Mouse (Mus musculus) midbrain, embryonic 14.5 days (tissue): ENCODE results near the gene Nqo1. TPM values are rescaled to one million over a fixed set of nuclear protein-coding genes. Genes with fewer than 3 reads are reported as not detected.

ENCODE experiments used
- ATAC-seq: fragments of 200-750 bp; cut with Nextera tagmentation; 2 replicates; pipeline ENCODE4 v1.8.0; 2017; ENCODE audit warnings: moderate number of reproducible peaks, moderate library complexity; ENCODE audit not compliant: low FRiP score, low TSS enrichment
- DNase-seq: peaks from one replicate; pipeline ENCODE4 v3.0.0-alpha.2; 2015
- H3K27ac ChIP-seq: fragments of 300-500 bp; sonication (generic); replicated peaks from 2 replicates; pipeline ENCODE4 v1.5.1; 2014; ENCODE audit warnings: mild to moderate bottlenecking, low read depth, low read length, moderate library complexity
- H3K27me3 ChIP-seq: fragments of 300-500 bp; sonication (generic); 2 replicates; pipeline ENCODE4 v1.6.1; 2014; ENCODE audit warnings: low read length, control low read depth, mixed read lengths; ENCODE audit not compliant: control insufficient read depth, insufficient read depth
- H3K36me3 ChIP-seq: fragments of 300-500 bp; sonication (generic); 2 replicates; pipeline ENCODE4 v1.6.1; 2014; ENCODE audit warnings: low read length, control low read depth; ENCODE audit not compliant: control insufficient read depth, insufficient read depth
- H3K4me1 ChIP-seq: fragments of 300-500 bp; sonication (generic); 2 replicates; pipeline ENCODE4 v1.6.1; 2014; ENCODE audit warnings: mild to moderate bottlenecking, antibody characterized with exemption, low read length, control low read depth; ENCODE audit not compliant: control insufficient read depth, insufficient read depth
- H3K4me2 ChIP-seq: fragments of 300-500 bp; sonication (generic); 2 replicates; pipeline ENCODE4 v1.6.1; 2014; ENCODE audit warnings: mild to moderate bottlenecking, low read length, moderate library complexity
- H3K4me3 ChIP-seq: fragments of 300-500 bp; sonication (generic); replicated peaks from 2 replicates; pipeline ENCODE4 v1.5.1; 2014; ENCODE audit warnings: low read depth, low read length
- H3K9ac ChIP-seq: fragments of 300-500 bp; sonication (generic); replicated peaks from 2 replicates; pipeline ENCODE4 v1.6.1; 2014; ENCODE audit warnings: mild to moderate bottlenecking, low read length, moderate library complexity
- H3K9me3 ChIP-seq: fragments of 300-500 bp; sonication (generic); 2 replicates; pipeline ENCODE4 v1.6.1; 2016; ENCODE audit warnings: low read length, control low read depth, mixed read lengths; ENCODE audit not compliant: control insufficient read depth
- whole genome bisulfite sequencing: fragments of 180-500 bp; shearing (Covaris S2); extraction: QIAGEN DNeasy Blood & Tissue Kit; methylation state at CpG from one replicate; pipeline ENCODE4 v1.1.7; 2014; 5-methylcytosine and 5-hydroxymethylcytosine counted together
- polyA plus RNA-seq: library from polyadenylated mRNA; unstranded; fragments of >200 nt; fragmentation: Nextera tagmentation; extraction: Ambion mirVana; gene quantifications from 2 replicates; pipeline ENCODE4 v1.2.1, GENCODE M21; 2014

The Nqo1 gene
- polyA plus RNA-seq, 1 experiment from 2014 or later: 4.6 TPM

GRCm38 (mm10) chr8:107437711-107438110, 34.7 kb upstream of the Nqo1 start:
- Histone ChIP-seq H3K9me3 (no peaks in the 10 kb centered on the region), H3K4me3 (no peak overlapping the region), H3K36me3 (no peaks in the 10 kb centered on the region), H3K9ac (no peak overlapping the region), H3K4me1 (peaks cover 11% of the 10 kb centered on the region; the same call in 1 of the 2 replicates), H3K27me3 (no peaks in the 10 kb centered on the region), H3K27ac (no peak overlapping the region), H3K4me2 (no peak overlapping the region)
- no peak for ATAC-seq
- WGBS: 74% methylated on average over 2 of the region's 2 CpGs
- no peak for DNase-seq

- no peaks in the 10 kb centered on the region for H3K9me3 ChIP-seq
- no peaks in the 10 kb centered on the region for H3K27me3 ChIP-seq
- H3K4me1 ChIP-seq: peaks cover 11% of the 10 kb centered on the region; the same call in 1 of the 2 replicates
- peak overlapping the region; percentile 80 for H3K9ac ChIP-seq
- peak overlapping the region; percentile 89 for H3K27ac ChIP-seq
- DNase-seq (no peak), ATAC-seq (no peak)
- H3K36me3 ChIP-seq: no peaks in the 10 kb centered on the region
- WGBS: 7% methylated on average over 16 of the region's 16 CpGs
- peak overlapping the region; percentile 76 for H3K4me3 ChIP-seq
- H3K4me2 ChIP-seq: peak overlapping the region; percentile 85
Measured at GRCm38 (mm10) chr8:107436841-107437421, 33.9 kb upstream of the Nqo1 start.

- no peaks in the 10 kb centered on the region for H3K36me3 ChIP-seq
- peak; percentile 92 for DNase-seq
- H3K4me1 ChIP-seq: peaks cover 11% of the 10 kb centered on the region; the same call in 1 of the 2 replicates
- peak within 1 kb of the TSS; percentile 80 for H3K9ac ChIP-seq
- no peaks in the 10 kb centered on the region for H3K9me3 ChIP-seq
- under 1% methylated on average over 75 of the region's 81 CpGs for WGBS
- H3K4me3 ChIP-seq: peak within 1 kb of the TSS; percentile 76
- peak; percentile 95 for ATAC-seq
- no peaks in the 10 kb centered on the region for H3K27me3 ChIP-seq
- H3K4me2 ChIP-seq: peak within 1 kb of the TSS; percentile 85
- peak within 1 kb of the TSS; percentile 89 for H3K27ac ChIP-seq
Measured at GRCm38 (mm10) chr8:107435962-107436831, 33.2 kb upstream of the Nqo1 start, which contains the start of gene Wwp2. Gene Wwp2, plus strand, starts transcription at chr8:107436365.

- Histone ChIP-seq H3K27ac (no peak overlapping the region), H3K4me2 (peak overlapping the region; percentile 85), H3K9ac (peak overlapping the region; percentile 80; the same call in 1 of the 2 replicates), H3K27me3 (no peaks in the 10 kb centered on the region), H3K4me3 (peak overlapping the region; percentile 76), H3K4me1 (peaks cover 11% of the 10 kb centered on the region; the same call in 1 of the 2 replicates), H3K36me3 (no peaks in the 10 kb centered on the region), H3K9me3 (no peaks in the 10 kb centered on the region)
- 28% methylated on average over 11 of the region's 11 CpGs for WGBS
- DNase-seq (no peak), ATAC-seq (no peak)
Measured at GRCm38 (mm10) chr8:107435421-107435961, 32.5 kb upstream of the Nqo1 start.

- ATAC-seq (no peak), DNase-seq (no peak)
- H3K4me2 ChIP-seq: no peak overlapping the region
- no peak overlapping the region for H3K4me3 ChIP-seq
- no peaks in the 10 kb centered on the region for H3K27me3 ChIP-seq
- 0 out of 2 replicates have a peak, but pooled peaks cover 5% of the 10 kb centered on the region for H3K4me1 ChIP-seq
- no peak overlapping the region for H3K9ac ChIP-seq
- no peaks in the 10 kb centered on the region for H3K9me3 ChIP-seq
- no peak overlapping the region for H3K27ac ChIP-seq
- H3K36me3 ChIP-seq: no peaks in the 10 kb centered on the region
- WGBS: 91% methylated on average over 8 of the region's 8 CpGs
Measured at GRCm38 (mm10) chr8:107430821-107431220, 27.8 kb upstream of the Nqo1 start.

GRCm38 (mm10) chr8:107425230-107425597, 22.2 kb upstream of the Nqo1 start:
- H3K4me1 ChIP-seq: peaks cover 11% of the 10 kb centered on the region
- H3K9ac ChIP-seq: no peak overlapping the region
- ATAC-seq (no peak), DNase-seq (no peak)
- no peak overlapping the region for H3K4me3 ChIP-seq
- H3K4me2 ChIP-seq: no peak overlapping the region
- peaks cover 17% of the 10 kb centered on the region for H3K36me3 ChIP-seq
- H3K27me3 ChIP-seq: no peaks in the 10 kb centered on the region
- no peak overlapping the region for H3K27ac ChIP-seq
- no peaks in the 10 kb centered on the region for H3K9me3 ChIP-seq
- 50% methylated on average over 8 of the region's 8 CpGs for WGBS

GRCm38 (mm10) chr8:107424597-107425229, 21.7 kb upstream of the Nqo1 start, which contains the start of gene Nob1:
Gene Nob1, minus strand, starts transcription at chr8:107425051.
- peak; percentile 99 for DNase-seq
- Histone ChIP-seq H3K27me3 (no peaks in the 10 kb centered on the region), H3K4me3 (peak within 1 kb of the TSS; percentile 81), H3K9me3 (no peaks in the 10 kb centered on the region), H3K36me3 (peaks cover 22% of the 10 kb centered on the region), H3K4me1 (peaks cover 11% of the 10 kb centered on the region), H3K9ac (peak within 1 kb of the TSS; percentile 78), H3K27ac (peak within 1 kb of the TSS; percentile 70), H3K4me2 (peak within 1 kb of the TSS; percentile 66)
- peak; percentile 99 for ATAC-seq
- WGBS: under 1% methylated on average over 50 of the region's 50 CpGs

- H3K9ac ChIP-seq: peak overlapping the region; percentile 78
- 31% methylated on average over 9 of the region's 9 CpGs for WGBS
- no peaks in the 10 kb centered on the region for H3K9me3 ChIP-seq
- 0 out of 2 replicates have a peak overlapping the region, but pooled peaks have one; percentile 70 for H3K27ac ChIP-seq
- peaks cover 11% of the 10 kb centered on the region for H3K4me1 ChIP-seq
- no peaks in the 10 kb centered on the region for H3K27me3 ChIP-seq
- H3K36me3 ChIP-seq: peaks cover 27% of the 10 kb centered on the region
- no peak for DNase-seq
- no peak for ATAC-seq
- peak overlapping the region; percentile 66 for H3K4me2 ChIP-seq
- H3K4me3 ChIP-seq: peak overlapping the region; percentile 81
Measured at GRCm38 (mm10) chr8:107424176-107424575, 21.2 kb upstream of the Nqo1 start.
